Mouse (Mus musculus) spleen, adult 12 weeks (tissue): Measurements from ENCODE around the gene Ugt1a6b.
"Not testable (repeated sequence)": the region's sequence is repeated elsewhere in the genome, so short reads cannot be mapped to it uniquely, and the experiment has no call there.

Experiments
- DNase-seq: peaks from one replicate; pipeline ENCODE4 v3.0.0; 2022; ENCODE audit warnings: low spot score

Gene Ugt1a6b

GRCm38 (mm10) chr1:88224029-88224776 lies 121.2 kb downstream of the Ugt1a6b start:
- no peak for DNase-seq

GRCm38 (mm10) chr1:88225301-88225700 lies 122.2 kb downstream of the Ugt1a6b start:
- not testable (repeated sequence) for DNase-seq

- DNase-seq: no peak
Observed at GRCm38 (mm10) chr1:88225741-88226140, 122.7 kb downstream of the Ugt1a6b start.

- DNase-seq: no peak
Observed at GRCm38 (mm10) chr1:88226670-88227379, 123.8 kb downstream of the Ugt1a6b start, which contains the start of gene Mroh2a. TSS of gene Mroh2a (plus strand) at chr1:88226986.

- no peak for DNase-seq
Observed at GRCm38 (mm10) chr1:88227482-88227881, 124.4 kb downstream of the Ugt1a6b start.

GRCm38 (mm10) chr1:88228121-88228520 lies 125.1 kb downstream of the Ugt1a6b start:
- no peak for DNase-seq

GRCm38 (mm10) chr1:88229566-88229965 lies 126.5 kb downstream of the Ugt1a6b start:
- DNase-seq: no peak

GRCm38 (mm10) chr1:88229986-88230385 lies 126.9 kb downstream of the Ugt1a6b start:
- DNase-seq: no peak

GRCm38 (mm10) chr1:88230421-88230820 lies 127.4 kb downstream of the Ugt1a6b start:
- DNase-seq: no peak

GRCm38 (mm10) chr1:88230981-88231802 lies 128.1 kb downstream of the Ugt1a6b start:
- no peak for DNase-seq

- no peak for DNase-seq
Observed at GRCm38 (mm10) chr1:88231803-88232499, 128.9 kb downstream of the Ugt1a6b start.

- no peak for DNase-seq
Observed at GRCm38 (mm10) chr1:88232664-88233380, 129.8 kb downstream of the Ugt1a6b start.

GRCm38 (mm10) chr1:88233421-88234247 lies 130.6 kb downstream of the Ugt1a6b start:
- no peak for DNase-seq

- DNase-seq: no peak
Observed at GRCm38 (mm10) chr1:88234248-88234610, 131.2 kb downstream of the Ugt1a6b start.

- no peak for DNase-seq
Observed at GRCm38 (mm10) chr1:88234646-88235045, 131.6 kb downstream of the Ugt1a6b start.

- no peak for DNase-seq
Observed at GRCm38 (mm10) chr1:88235046-88235893, 132.2 kb downstream of the Ugt1a6b start.

GRCm38 (mm10) chr1:88235894-88236415 lies 132.9 kb downstream of the Ugt1a6b start:
- DNase-seq: no peak

- no peak for DNase-seq
Observed at GRCm38 (mm10) chr1:88237311-88237710, 134.3 kb downstream of the Ugt1a6b start.

GRCm38 (mm10) chr1:88238771-88239170 lies 135.7 kb downstream of the Ugt1a6b start:
- no peak for DNase-seq
